Mouse (Mus musculus): Measurements from ENCODE around the gene Tnfrsf13b.
"Not testable (repeated sequence)": the region's sequence is repeated elsewhere in the genome, so short reads cannot be mapped to it uniquely, and the experiment has no call there.

Gene Tnfrsf13b

GRCm38 (mm10) chr11:61174291-61174820 lies 47.8 kb downstream of the Tnfrsf13b start:
- peak; percentile 85 to 90 for DNase-seq

DNA sequence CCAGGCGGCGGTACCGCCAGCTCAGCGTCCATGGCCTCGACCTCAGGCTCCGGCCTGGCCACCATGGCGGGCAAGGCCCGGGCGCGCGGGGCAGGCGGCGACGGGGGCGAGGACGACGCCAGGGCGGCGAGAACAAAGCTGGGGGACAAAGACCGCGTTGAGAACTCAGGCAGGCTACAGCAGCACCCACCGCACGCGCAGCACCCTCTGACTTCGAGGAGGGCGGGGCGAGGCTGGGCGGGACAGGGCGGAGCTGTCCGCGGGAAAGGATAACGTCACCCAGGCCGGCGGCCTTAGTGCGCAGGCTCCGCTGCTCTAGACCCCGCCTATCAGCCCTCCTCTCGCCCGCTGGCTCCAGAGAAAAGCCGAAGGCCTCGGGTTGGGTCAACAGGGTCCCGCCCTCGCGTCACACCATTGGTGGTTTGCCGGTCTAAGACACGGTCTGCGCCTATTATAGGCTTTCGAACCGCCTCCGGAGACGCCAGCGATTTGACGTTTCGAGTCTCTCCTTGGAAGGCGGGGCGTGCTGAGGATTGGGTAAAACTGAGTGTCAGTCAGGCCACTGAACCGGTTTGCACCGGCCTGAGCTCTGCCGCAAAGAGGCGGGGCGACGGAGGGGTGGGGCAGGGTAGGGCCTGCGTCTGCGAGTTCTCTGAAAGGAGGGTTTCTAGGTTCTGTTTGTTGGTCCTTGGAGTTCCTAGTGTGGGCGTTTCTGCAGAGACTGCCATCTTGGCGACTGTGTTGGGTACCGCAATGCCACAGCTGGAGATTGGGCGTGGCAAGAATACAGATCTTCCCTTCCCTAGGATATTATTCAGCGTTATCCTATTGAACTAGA lies 48.5 kb downstream of the Tnfrsf13b start, which contains the start of gene Usp22:
Usp22 (minus strand) TSS at position 235 of the 838 bp plus-strand sequence.
- DNase-seq = peak; percentile 99

GRCm38 (mm10) chr11:61175778-61176177 lies 49.2 kb downstream of the Tnfrsf13b start:
- DNase-seq = no peak

- no peak for DNase-seq
Observed at GRCm38 (mm10) chr11:61176321-61176720, 49.8 kb downstream of the Tnfrsf13b start.

DNA sequence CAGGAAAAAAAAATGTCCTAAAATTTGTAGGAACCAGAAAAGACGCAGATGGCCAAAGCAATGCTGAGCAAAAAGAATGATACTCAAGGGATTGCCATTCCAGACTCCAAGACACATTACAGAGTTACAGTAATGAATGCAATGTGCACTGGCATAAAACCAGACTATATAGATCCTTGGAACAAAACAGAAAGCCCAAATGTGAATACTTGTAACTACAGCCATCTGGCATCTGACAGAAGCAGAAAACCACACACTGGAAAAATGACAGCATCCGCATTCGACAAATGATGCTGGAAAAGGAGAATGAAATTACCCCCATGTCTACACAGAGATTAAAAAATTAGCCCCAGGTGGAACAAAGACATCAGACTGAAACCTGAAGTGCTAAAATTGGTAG lies 53.8 kb downstream of the Tnfrsf13b start:
- DNase-seq = no peak

DNA sequence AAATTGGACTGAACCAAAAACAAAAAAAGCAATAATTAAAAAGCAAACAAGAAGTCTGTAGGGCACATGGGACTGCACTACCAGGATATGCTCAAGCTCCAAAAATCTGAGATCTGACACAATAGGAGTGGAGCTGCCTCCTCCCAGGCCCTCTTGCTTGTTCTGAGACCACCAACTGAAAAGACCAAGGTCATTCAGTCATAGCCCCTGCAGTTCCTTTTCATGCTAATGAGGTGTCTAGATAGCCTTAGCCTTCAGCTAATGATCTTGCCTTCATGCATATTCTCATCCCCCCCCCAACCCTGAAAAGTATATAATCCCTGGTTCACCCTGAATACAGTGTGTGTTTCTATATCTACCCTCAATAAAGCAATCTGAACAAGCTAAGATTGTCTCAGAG lies 55.1 kb downstream of the Tnfrsf13b start:
- no peak for DNase-seq

DNA sequence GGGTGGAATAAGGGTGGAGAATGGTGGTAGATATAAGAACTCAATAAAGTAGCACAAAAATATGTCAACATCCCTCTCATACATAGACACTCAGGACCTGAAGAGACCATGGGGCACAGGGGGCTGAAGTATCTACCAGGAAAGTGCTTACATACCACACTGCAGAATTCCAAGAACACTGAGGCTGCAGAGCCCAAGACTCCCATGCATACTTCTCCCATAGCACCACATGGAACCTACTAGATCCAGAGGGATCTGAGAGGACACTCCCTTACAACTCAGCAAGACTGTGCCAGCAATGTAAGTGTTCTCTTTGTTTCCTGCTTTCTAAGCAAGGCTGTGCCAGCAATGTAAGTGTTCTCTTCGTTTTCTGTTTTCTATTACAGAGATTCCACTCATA lies 57.3 kb downstream of the Tnfrsf13b start:
- no peak for DNase-seq

DNA sequence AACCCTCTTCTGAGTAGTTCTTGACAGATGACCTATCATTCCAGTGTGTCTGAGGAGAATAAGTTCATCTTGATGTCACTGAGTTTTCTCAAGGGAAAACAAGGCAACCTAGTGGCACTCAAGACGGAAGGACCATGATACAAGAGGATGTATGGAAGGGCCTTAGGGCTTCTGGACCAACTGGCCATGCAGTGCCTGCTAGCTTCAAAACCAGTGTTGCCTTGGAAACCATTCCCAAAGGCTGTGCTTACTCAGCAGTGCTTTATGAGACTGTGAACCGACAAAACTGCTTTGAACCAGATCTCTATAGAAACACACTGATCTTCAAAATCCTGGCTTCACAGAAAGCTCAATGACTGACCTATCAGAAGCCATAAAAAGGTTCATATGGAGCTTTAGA lies 64.2 kb downstream of the Tnfrsf13b start:
- DNase-seq = no peak

DNA sequence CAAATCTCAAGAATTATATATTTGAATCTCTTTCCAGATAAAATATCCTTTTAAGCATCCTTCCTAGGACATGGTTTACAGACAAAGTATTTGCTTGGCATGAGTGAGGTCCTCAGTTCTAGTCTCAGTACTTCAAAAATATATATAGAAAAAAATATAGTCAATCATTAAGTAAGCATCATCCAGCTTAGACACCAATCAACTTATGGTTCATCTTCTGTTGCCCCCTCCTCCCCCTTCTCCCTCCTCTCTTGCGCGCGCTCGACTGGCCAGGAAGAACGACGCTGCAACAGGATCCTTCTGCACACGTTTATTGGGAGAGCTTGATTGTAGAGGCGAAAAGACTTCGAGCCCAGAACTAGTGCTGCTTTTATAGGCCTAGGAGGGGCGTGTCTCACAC lies 65.6 kb downstream of the Tnfrsf13b start:
- DNase-seq = not testable (repeated sequence)

DNA sequence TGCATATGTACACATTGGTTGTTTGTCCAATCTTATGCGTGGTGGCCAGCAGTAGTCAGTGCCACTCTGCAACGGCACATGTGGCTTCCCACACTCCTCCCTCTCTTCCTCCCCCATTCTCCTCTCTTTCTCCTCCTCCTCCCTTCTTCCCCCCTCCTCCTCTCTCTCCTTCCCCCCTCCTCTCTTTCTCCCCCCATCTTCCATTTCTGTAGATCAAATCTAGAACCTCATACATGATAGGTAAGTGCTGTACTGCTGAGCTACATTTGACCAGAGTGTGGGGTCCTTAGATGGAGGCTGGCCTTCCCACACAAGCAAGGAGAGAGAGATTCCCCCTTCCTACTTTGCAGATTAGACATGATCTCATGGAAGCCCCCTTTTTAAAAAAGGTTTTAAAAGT lies 66.2 kb downstream of the Tnfrsf13b start:
- DNase-seq = no peak

GRCm38 (mm10) chr11:61193392-61193791 lies 66.8 kb downstream of the Tnfrsf13b start:
- DNase-seq = peak; percentile 94 to 96

DNA sequence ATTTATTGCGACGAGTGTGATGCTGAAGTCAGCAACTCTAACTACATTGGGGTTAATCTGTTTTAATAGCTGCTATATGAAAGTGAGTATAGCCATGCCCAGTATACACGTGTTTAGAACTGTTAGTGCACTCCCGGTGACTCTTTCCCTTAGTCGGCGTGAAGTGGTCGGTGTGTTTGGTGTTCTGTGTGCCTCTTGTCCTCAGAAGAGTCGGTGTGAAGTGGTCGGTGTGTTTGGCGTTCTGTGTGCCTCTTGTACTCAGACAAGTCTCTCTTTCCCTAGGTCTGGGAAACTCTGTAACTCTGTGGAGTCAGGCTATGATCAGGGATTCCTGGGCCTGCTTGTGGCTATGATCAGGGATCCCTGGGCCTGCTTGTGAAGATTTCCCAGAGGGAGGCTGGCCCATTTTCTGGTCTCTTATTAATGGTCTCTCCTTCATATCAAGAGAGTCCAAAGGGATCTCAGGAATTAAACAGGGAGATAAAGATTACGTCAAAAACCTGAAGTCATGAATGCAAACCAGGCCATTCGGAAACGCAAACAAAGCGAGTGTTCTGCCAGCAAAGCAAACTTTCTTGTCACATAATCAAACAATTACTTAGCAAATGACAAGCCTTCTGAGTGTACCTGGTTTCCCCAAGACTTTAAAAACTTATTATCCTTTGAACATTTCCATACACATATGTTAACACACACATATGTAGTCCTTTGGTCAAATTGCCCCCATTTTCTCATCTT lies 70.2 kb downstream of the Tnfrsf13b start:
- no peak for DNase-seq

DNA sequence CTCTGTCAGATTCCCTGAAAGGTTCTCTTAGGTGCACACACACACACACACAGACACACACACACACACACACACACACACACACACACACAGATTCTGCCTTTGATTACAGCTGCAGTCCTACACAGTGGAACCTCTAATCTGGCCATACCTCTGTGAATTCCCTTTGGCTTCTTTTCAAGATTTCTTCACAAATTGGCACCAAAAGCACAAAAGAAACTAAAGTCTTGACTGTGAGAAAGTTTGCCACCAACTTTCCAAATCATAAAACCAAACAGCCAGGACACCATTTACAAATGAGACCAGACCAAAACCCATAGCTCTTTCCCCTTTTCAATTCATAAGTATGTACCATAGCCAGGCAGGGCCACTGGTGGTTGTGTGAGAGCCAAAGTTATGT lies 71.4 kb downstream of the Tnfrsf13b start:
- no peak for DNase-seq
